Mouse (Mus musculus) heart, embryonic 13.5 days (tissue): ENCODE data around the gene Olfr1418. TPM values are rescaled to one million over a fixed set of nuclear protein-coding genes. Genes with fewer than 3 reads are reported as not detected.
"Not testable (repeated sequence)": the region's sequence is repeated elsewhere in the genome, so short reads cannot be mapped to it uniquely, and the experiment has no call there.

ENCODE experiments used
- ATAC-seq: fragments of 200-750 bp; cut with Nextera tagmentation; 2 replicates; pipeline ENCODE4 v1.8.0; 2017; ENCODE audit warnings: moderate TSS enrichment; ENCODE audit not compliant: insufficient number of reproducible peaks, low FRiP score, low TSS enrichment; ENCODE audit errors: extremely low read depth
- H3K27ac ChIP-seq: fragments of 300-500 bp; sonication (generic); replicated peaks from 2 replicates; pipeline ENCODE4 v1.5.1; 2015; ENCODE audit warnings: moderate library complexity, mild to moderate bottlenecking, inconsistent platforms
- H3K27me3 ChIP-seq: fragments of 300-500 bp; sonication (generic); replicated peaks from 2 replicates; pipeline ENCODE4 v1.6.1; 2015; ENCODE audit warnings: mild to moderate bottlenecking, inconsistent platforms
- H3K36me3 ChIP-seq: fragments of 300-500 bp; sonication (generic); 2 replicates; pipeline ENCODE4 v1.6.1; 2015; ENCODE audit warnings: mild to moderate bottlenecking, inconsistent platforms
- H3K4me1 ChIP-seq: fragments of 300-500 bp; sonication (generic); 2 replicates; pipeline ENCODE4 v1.6.1; 2015; ENCODE audit warnings: inconsistent platforms
- H3K4me2 ChIP-seq: fragments of 300-500 bp; sonication (generic); 2 replicates; pipeline ENCODE4 v1.6.1; 2015; ENCODE audit warnings: inconsistent platforms, mild to moderate bottlenecking, moderate library complexity
- H3K4me3 ChIP-seq: fragments of 300-500 bp; sonication (generic); 2 replicates; pipeline ENCODE4 v1.5.1; 2015; ENCODE audit warnings: moderate library complexity, mild to moderate bottlenecking, inconsistent platforms
- H3K9ac ChIP-seq: fragments of 300-500 bp; sonication (generic); 2 replicates; pipeline ENCODE4 v1.6.1; 2015; ENCODE audit warnings: inconsistent platforms, mild to moderate bottlenecking, moderate library complexity
- H3K9me3 ChIP-seq: fragments of 300-500 bp; sonication (generic); 2 replicates; pipeline ENCODE4 v1.6.1; 2016; ENCODE audit warnings: inconsistent platforms
- WGBS: fragments of 180-500 bp; shearing (Covaris S2); methylation state at CpG from one replicate; pipeline ENCODE4 v1.1.7; 2015; ENCODE audit warnings: mixed read lengths; 5-methylcytosine and 5-hydroxymethylcytosine counted together
- polyA plus RNA-seq: library from polyadenylated mRNA; unstranded; fragments of >200 nt; fragmentation: Nextera tagmentation; extraction: Ambion mirVana; gene quantifications from 2 replicates; pipeline ENCODE4 v1.2.1, GENCODE M21; 2015

Gene Olfr1418
- not detected in 2 replicates for polyA plus RNA-seq

DNA sequence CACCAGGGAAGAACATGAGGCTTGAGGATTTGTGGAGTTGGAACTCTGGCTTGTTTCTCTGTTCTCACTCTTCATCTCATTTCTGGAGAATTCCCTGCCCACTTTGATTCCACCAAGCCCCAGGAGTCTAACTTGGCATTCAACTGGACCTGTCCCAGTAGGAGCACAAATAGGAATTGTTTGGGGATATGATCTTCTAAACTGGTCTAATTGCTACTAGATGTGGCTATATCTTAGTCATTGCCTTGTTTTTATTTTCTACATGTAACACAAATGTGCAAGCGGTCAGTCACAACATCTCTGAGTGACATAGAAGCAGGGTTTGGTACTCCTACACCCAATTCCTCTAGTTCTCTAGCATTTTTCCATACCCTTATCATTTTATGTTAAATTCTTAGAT is at the start of gene Olfr1418:
Gene Olfr1418, minus strand, starts transcription at position 101 of the 400 bp plus-strand sequence.
- 75% methylated on average over 1 of the region's 1 CpGs for WGBS
- Histone ChIP-seq H3K27me3 (no peaks in the 10 kb centered on the region), H3K9ac (no peak within 1 kb of the TSS), H3K4me1 (no peaks in the 10 kb centered on the region), H3K4me3 (no peak within 1 kb of the TSS), H3K9me3 (0 out of 2 replicates have a peak, but pooled peaks cover 6% of the 10 kb centered on the region), H3K27ac (no peak within 1 kb of the TSS), H3K4me2 (no peak within 1 kb of the TSS), H3K36me3 (no peaks in the 10 kb centered on the region)
- no peak for ATAC-seq

DNA sequence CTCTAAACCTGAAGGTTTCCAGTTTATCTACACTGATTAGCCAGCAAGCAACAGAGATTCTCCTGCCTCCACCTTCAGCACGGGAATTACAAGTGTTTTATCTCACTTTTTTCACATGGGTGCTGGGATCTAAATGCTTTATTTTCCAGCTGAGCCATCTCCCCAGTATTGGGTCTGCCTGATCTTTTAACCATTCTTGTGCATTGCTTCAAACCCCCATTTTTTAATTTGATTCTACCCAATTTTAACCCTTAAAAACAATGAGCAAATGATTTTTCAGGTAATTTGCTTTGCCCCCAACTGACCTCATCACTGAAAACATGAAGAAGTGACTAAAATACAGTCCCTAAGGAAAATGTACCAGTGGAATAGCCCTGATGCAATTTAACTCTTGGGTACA is 25.4 kb upstream of the Olfr1418 start, which contains the start of gene Olfr1420:
Gene Olfr1420, plus strand, starts transcription at position 301 of the 400 bp plus-strand sequence.
- H3K4me1 ChIP-seq, result no peaks in the 10 kb centered on the region
- no peaks in the 10 kb centered on the region for H3K36me3 ChIP-seq
- no peak within 1 kb of the TSS for H3K9ac ChIP-seq
- H3K27ac ChIP-seq, result no peak within 1 kb of the TSS
- WGBS, result 10% methylated on average over 1 of the region's 1 CpGs
- no peak within 1 kb of the TSS for H3K4me3 ChIP-seq
- no peaks in the 10 kb centered on the region for H3K9me3 ChIP-seq
- ATAC-seq, result no peak
- no peaks in the 10 kb centered on the region for H3K27me3 ChIP-seq
- no peak within 1 kb of the TSS for H3K4me2 ChIP-seq

DNA sequence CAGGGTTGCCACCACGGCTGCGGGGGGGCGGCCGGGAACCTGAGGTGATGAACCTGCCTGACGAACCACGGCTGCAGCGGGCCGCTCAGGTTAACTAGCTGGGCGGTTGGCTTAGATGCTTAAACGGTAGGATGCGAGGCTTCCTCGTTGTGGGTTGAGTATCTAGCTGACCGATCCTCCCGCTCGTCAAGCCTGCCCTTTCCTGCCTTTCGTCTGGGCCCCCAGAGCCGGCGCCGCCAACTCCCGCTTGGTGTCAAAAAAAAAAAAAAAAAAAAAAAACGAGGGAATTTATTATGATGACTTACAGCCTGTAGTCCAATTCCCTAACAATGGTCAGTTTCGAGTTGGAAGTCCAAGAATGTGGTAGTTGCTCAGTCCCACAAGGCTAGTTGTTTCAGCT is 17.5 kb upstream of the Olfr1418 start:
- not testable (repeated sequence) for H3K9me3 ChIP-seq, ATAC-seq, H3K27me3 ChIP-seq, H3K36me3 ChIP-seq, H3K27ac ChIP-seq, H3K9ac ChIP-seq, H3K4me1 ChIP-seq
- Histone ChIP-seq H3K4me3 (peak overlapping the region; percentile 23; the same call in 1 of the 2 replicates), H3K4me2 (peak overlapping the region; percentile 55)
- WGBS, result 44% methylated on average over 22 of the region's 22 CpGs

DNA sequence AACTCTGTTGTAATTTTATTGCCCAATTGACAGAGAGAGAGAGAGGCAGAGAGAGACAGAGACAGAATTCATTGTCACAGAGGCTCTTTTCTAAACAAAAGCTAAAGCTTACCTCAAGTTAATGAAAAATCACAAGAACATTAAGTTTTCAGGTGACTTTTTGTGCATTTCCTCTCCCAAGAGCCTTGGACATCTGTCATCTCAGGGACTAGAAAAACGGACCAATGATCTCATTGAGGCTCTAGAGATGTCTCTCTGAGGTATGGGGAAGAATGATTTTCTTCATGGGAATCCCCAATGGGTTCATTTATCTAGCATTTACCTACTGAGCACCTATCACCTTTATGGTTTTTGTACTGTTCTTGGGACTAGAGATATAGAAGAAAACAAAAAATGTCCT is 14.1 kb upstream of the Olfr1418 start, which contains the start of gene Olfr1419:
Gene Olfr1419, minus strand, starts transcription at position 101 of the 400 bp plus-strand sequence.
- no peaks in the 10 kb centered on the region for H3K36me3 ChIP-seq
- no peaks in the 10 kb centered on the region for H3K27me3 ChIP-seq
- no peak within 1 kb of the TSS for H3K27ac ChIP-seq
- H3K9me3 ChIP-seq, result no peaks in the 10 kb centered on the region
- no peaks in the 10 kb centered on the region for H3K4me1 ChIP-seq
- H3K9ac ChIP-seq, result no peak within 1 kb of the TSS
- ATAC-seq, result no peak
- no peak within 1 kb of the TSS for H3K4me2 ChIP-seq
- no peak within 1 kb of the TSS for H3K4me3 ChIP-seq
- 46% methylated on average over 1 of the region's 1 CpGs for WGBS

DNA sequence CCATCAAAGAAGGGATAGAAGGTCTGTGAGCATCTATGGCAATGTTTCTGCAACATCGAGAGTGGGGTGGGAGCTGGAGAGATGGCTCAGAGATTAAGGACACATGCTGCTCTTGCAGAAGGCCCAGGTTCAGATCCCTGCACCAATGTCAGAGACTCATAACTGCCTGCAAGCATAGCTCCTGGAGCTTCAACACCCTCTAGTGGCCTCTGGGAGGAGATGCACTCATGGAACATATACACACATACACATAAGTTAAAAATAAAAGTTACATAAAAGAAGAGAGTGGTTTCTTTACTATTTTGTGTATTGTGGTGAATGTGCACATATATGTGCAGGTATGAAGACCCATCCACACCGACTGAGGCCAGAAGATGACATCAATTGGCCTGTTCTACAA is 7.0 kb upstream of the Olfr1418 start:
- Histone ChIP-seq H3K9ac (no peak overlapping the region), H3K4me3 (no peak overlapping the region), H3K27me3 (no peaks in the 10 kb centered on the region), H3K9me3 (peaks cover 11% of the 10 kb centered on the region; the same call in 1 of the 2 replicates), H3K4me1 (no peaks in the 10 kb centered on the region), H3K27ac (no peak overlapping the region), H3K4me2 (no peak overlapping the region), H3K36me3 (no peaks in the 10 kb centered on the region)
- 76% methylated on average over 2 of the region's 2 CpGs for WGBS
- no peak for ATAC-seq

DNA sequence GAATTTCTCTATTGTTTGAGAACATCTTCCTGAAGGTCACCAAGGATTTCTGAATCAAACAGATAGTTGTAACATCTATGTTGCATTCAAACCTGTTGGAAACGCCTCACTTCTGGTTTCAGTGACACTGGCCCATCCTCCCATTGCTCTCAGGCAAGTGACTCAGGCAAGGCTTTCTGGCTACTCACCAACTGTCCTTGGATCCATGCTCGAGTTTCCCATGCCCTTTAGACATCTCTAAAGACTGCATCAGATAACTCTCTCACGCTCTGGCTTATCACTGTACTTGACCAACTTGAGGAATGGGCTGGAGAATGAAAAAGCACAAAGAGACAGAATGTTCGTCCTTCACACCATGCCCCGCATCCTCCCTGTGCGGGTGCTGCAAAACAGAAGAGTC is 4.4 kb downstream of the Olfr1418 start:
- Histone ChIP-seq H3K4me2 (no peak overlapping the region), H3K36me3 (no peaks in the 10 kb centered on the region), H3K9ac (no peak overlapping the region), H3K27ac (no peak overlapping the region), H3K4me1 (peaks cover 5% of the 10 kb centered on the region; the same call in 1 of the 2 replicates), H3K27me3 (no peaks in the 10 kb centered on the region), H3K4me3 (no peak overlapping the region), H3K9me3 (0 out of 2 replicates have a peak, but pooled peaks cover 4% of the 10 kb centered on the region)
- WGBS, result 67% methylated on average over 6 of the region's 6 CpGs
- ATAC-seq, result no peak

DNA sequence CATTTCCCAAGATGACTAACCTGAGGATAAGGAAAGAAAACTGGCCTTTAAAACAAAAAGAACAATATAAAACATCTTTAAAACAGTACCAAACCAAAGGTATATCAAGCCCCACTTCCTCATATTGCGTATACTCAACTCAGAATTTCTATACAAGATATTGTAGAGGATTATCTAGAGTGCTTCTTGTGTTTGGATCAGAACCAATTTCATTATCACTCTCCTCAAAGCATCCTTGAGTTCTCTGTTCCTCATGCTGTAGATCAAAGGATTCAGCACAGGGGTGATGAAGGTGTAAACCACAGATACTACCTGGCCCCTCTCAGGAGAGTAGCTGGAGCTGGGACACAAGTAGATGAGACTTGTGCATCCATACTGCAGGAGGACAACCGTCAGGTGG is 6.0 kb downstream of the Olfr1418 start:
- peaks cover 5% of the 10 kb centered on the region; the same call in 1 of the 2 replicates for H3K4me1 ChIP-seq
- ATAC-seq, result no peak
- no peaks in the 10 kb centered on the region for H3K36me3 ChIP-seq
- WGBS, result 73% methylated on average over 2 of the region's 2 CpGs
- H3K4me3 ChIP-seq, result no peak overlapping the region
- 0 out of 2 replicates have a peak, but pooled peaks cover 4% of the 10 kb centered on the region for H3K9me3 ChIP-seq
- no peaks in the 10 kb centered on the region for H3K27me3 ChIP-seq
- H3K27ac ChIP-seq, result no peak overlapping the region
- no peak overlapping the region for H3K9ac ChIP-seq
- no peak overlapping the region for H3K4me2 ChIP-seq

DNA sequence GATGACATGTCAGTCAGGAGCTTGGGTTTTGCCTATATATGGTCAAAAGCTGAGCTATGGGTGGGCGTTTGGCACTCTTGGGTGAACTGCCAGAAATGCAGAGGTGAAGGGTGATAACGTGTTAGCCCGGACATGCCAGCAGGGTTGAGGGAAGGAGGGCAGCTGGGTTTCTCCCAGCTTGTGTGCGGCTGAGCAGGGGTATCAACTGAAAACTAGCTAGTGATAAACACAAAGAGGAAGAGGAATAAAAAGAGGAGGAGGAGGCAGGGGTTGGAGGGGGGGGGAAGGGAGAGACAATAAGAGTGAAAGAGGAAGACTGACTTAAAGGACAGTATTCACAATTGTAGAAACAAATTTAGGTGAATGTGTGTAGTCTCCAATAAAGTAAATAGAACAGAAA is 8.2 kb downstream of the Olfr1418 start:
- Histone ChIP-seq H3K27ac (no peak overlapping the region), H3K4me2 (no peak overlapping the region), H3K36me3 (no peaks in the 10 kb centered on the region), H3K9me3 (0 out of 2 replicates have a peak, but pooled peaks cover 4% of the 10 kb centered on the region), H3K4me1 (peaks cover 5% of the 10 kb centered on the region; the same call in 1 of the 2 replicates), H3K4me3 (no peak overlapping the region), H3K9ac (no peak overlapping the region), H3K27me3 (no peaks in the 10 kb centered on the region)
- WGBS, result 22% methylated on average over 4 of the region's 4 CpGs
- ATAC-seq, result no peak

DNA sequence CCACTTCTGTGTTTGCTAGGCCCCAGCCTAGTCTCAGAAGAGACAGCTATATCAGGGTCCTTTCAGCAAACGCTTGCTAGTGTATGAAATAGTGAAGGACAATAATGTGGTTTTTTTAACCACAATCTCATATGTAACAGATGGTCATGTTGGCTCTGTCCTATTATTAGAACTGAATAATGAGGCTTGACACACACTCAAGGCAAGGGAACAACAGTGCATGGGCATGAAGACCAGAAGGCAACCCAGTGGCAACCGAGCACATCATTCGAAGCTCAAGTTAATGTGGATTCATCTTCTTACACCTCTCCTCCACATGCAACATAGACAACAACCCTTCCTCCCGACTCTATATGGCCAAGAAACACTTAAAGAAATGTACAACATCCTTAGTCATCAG is 14.5 kb downstream of the Olfr1418 start:
- Histone ChIP-seq H3K4me1 (no peaks in the 10 kb centered on the region), H3K9me3 (no peaks in the 10 kb centered on the region), H3K4me2 (no peak overlapping the region), H3K27ac (no peak overlapping the region), H3K27me3 (no peaks in the 10 kb centered on the region), H3K4me3 (no peak overlapping the region), H3K36me3 (no peaks in the 10 kb centered on the region), H3K9ac (no peak overlapping the region)
- WGBS, result 64% methylated on average over 4 of the region's 4 CpGs
- ATAC-seq, result no peak

DNA sequence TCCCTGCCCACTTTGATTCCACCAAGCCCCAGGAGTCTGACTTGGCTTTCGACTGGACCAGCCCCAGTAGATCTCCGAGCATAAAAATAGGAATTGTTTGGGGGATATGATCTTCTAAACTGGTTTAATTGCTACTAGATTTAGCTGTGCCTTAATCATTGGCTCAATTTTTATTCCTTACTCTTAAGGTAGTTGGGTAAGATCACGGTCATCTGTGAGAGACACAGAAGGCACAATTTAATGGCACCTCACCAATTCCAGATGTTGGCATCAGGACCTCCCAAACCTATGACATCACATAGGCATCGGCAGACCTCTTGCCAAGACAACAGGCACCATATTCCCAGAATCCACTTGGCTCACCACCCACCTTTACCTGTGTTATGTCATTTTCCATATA is 21.7 kb downstream of the Olfr1418 start, which contains the start of gene Olfr1417:
Gene Olfr1417, minus strand, starts transcription at position 101 of the 400 bp plus-strand sequence.
- 76% methylated on average over 4 of the region's 4 CpGs for WGBS
- Histone ChIP-seq H3K27ac (no peak within 1 kb of the TSS), H3K27me3 (no peaks in the 10 kb centered on the region), H3K4me3 (no peak within 1 kb of the TSS), H3K4me2 (no peak within 1 kb of the TSS), H3K9ac (no peak within 1 kb of the TSS), H3K9me3 (no peaks in the 10 kb centered on the region), H3K4me1 (no peaks in the 10 kb centered on the region), H3K36me3 (no peaks in the 10 kb centered on the region)
- no peak for ATAC-seq

DNA sequence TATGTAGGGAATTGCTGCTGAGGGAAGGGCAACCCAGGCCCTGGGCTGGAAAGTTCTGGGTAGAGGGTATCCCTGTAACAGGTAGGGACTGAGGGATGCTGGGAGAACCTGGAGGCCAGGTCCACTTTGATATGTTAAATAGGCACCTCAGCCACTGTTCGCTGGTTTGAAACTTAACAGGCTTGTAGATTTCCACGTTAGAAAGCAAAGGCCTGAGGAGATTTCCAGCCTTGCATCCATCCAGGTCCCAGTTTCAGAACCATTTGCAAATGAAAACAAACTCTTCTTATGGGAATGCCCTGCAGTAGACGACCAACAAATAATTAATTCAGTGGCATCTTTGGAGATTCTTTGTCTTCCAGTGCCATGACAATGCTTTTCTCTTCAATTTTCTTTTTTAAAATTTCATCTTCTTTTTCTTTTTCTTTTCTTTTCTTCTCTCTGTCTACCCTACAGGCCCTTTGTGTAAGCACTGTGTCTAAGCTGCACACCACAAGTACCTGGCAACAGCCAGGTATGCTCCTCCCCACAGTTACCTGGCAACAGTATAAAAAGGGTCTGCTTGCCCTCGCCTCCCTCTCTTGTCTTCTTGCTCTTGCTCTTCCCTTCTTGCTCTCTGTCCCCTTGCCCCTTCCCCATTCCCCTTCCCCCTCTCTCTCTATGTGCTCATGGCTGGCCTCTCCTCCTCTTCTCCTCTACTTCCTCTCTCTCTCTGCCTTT is 37.4 kb downstream of the Olfr1418 start:
- Histone ChIP-seq H3K4me3 (no peak overlapping the region), H3K36me3 (no peaks in the 10 kb centered on the region), H3K27me3 (no peaks in the 10 kb centered on the region; the same call in 1 of the 2 replicates), H3K27ac (no peak overlapping the region), H3K4me2 (no peak overlapping the region), H3K9me3 (no peaks in the 10 kb centered on the region), H3K9ac (no peak overlapping the region), H3K4me1 (peaks cover 14% of the 10 kb centered on the region)
- no peak for ATAC-seq
- 38% methylated on average over 4 of the region's 4 CpGs for WGBS

DNA sequence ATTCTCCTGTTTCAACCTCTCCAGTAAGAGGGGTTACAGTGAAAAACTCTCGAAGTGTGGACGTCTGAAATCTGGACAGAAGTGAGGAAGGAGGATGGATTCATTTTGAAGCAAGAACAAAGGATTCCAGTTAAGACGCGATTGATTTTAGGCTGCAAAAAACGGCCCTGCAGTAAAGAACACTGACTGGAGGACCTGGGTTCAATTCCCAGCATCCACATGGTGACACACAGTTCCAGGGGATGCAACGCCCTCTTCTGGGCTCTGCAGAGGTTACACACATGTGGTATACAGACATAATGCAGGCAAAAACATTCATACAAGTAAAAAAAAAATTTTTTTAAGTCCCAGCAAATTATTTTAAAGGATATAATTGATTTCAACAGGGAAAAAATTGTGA is 40.7 kb downstream of the Olfr1418 start:
- Histone ChIP-seq H3K4me3 (peak overlapping the region; percentile 78), H3K9ac (peak overlapping the region; percentile 88)
- WGBS, result 29% methylated on average over 6 of the region's 6 CpGs

More for the DNA sequence above, 40.7 kb downstream of the Olfr1418 start:
- Histone ChIP-seq H3K27me3 (peaks cover 13% of the 10 kb centered on the region), H3K36me3 (no peaks in the 10 kb centered on the region), H3K9me3 (no peaks in the 10 kb centered on the region), H3K4me1 (peaks cover 29% of the 10 kb centered on the region), H3K27ac (no peak overlapping the region), H3K4me2 (peak overlapping the region; percentile 98)
- no peak for ATAC-seq
